Mouse (Mus musculus) intestine, embryonic 15.5 days (tissue): ENCODE measurements around the gene Lin52. TPM values are rescaled to one million over a fixed set of nuclear protein-coding genes. Genes with fewer than 3 reads are reported as not detected.
A peak's percentile ranks its signal among the peaks of the same experiment; 100 is the strongest.

Source experiments
- ATAC-seq: fragments of 200-750 bp; cut with Nextera tagmentation; 2 replicates; pipeline ENCODE4 v1.8.0; 2017; ENCODE audit warnings: moderate TSS enrichment, moderate library complexity
- H3K27ac ChIP-seq: fragments of 300-500 bp; sonication (generic); 2 replicates; pipeline ENCODE4 v1.5.1; 2015; ENCODE audit warnings: mild to moderate bottlenecking, inconsistent platforms
- H3K27me3 ChIP-seq: fragments of 300-500 bp; sonication (generic); replicated peaks from 2 replicates; pipeline ENCODE4 v1.6.1; 2015; ENCODE audit warnings: inconsistent platforms
- H3K36me3 ChIP-seq: fragments of 300-500 bp; sonication (generic); 2 replicates; pipeline ENCODE4 v1.6.1; 2015; ENCODE audit warnings: inconsistent platforms
- H3K4me1 ChIP-seq: fragments of 300-500 bp; sonication (generic); replicated peaks from 2 replicates; pipeline ENCODE4 v1.6.1; 2015; ENCODE audit warnings: inconsistent platforms
- H3K4me2 ChIP-seq: fragments of 300-500 bp; sonication (generic); replicated peaks from 2 replicates; pipeline ENCODE4 v1.6.1; 2015; ENCODE audit warnings: mild to moderate bottlenecking, inconsistent platforms
- H3K4me3 ChIP-seq: fragments of 300-500 bp; sonication (generic); replicated peaks from 2 replicates; pipeline ENCODE4 v1.5.1; 2015; ENCODE audit warnings: inconsistent platforms
- H3K9ac ChIP-seq: fragments of 300-500 bp; sonication (generic); 2 replicates; pipeline ENCODE4 v1.6.1; 2015; ENCODE audit warnings: inconsistent platforms
- H3K9me3 ChIP-seq: fragments of 300-500 bp; sonication (generic); 2 replicates; pipeline ENCODE4 v1.6.1; 2016; ENCODE audit warnings: inconsistent platforms
- WGBS: fragments of 180-500 bp; shearing (Covaris S2); methylation state at CpG from one replicate; pipeline ENCODE4 v1.1.7; 2015; 5-methylcytosine and 5-hydroxymethylcytosine counted together
- polyA plus RNA-seq: library from polyadenylated mRNA; unstranded; fragments of >200 nt; fragmentation: Nextera tagmentation; extraction: Ambion mirVana; gene quantifications from 2 replicates; pipeline ENCODE4 v1.2.1, GENCODE M21; 2015

Lin52 gene
- 15.2 and 16.9 TPM in 2 replicates for polyA plus RNA-seq

DNA sequence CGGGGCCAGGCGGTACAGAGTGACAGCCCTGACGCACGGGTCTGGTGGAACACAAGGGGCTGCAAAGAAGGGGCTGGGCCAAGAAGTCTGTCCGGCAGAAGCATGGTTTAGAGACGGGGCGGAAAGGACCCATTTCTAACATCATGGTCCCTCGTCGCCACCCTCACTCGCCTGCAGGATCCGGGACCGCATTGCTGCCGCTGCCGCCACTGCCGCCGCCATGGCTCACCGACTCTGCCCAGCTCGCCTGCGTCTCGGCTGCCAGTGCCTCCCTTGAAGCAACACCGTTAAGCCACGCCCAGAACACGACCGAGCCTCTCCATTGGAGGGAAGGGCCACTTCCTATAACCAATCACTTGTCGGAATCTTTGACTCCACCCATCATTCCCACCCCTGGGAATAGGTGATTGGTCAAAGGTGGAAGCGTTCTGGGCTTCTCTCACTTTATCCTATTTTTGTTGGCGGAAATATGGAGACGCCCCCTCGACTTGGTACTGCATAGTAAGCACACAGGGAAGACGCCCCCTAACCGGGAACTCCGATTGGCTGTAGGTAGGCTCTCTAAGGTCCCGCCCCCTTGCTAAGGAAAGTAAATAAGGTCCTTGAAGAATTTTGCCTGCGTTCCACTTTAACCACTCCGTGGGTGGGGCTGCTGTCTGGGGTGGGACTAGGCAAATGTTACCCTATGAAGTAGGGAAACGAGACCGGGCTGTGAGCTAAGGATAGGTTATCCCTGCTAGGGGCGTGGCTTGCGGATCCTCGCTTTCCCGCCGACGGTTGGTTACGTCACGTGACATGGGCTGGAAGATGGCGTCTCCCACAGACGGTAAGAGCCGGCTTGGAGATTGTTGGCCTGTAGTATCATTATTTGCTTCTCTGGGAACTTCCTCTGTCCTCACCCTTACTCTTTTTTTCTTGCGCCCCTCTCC is at the start of gene Lin52, which contains the start of gene Aldh6a1:
TSS of gene Lin52 (plus strand) at position 705 of the 929 bp plus-strand sequence.
TSS of gene Aldh6a1 (minus strand) at position 287 of the 929 bp plus-strand sequence.
- WGBS = under 1% methylated on average over 49 of the region's 49 CpGs
- peak; percentile 99 for ATAC-seq

DNA sequence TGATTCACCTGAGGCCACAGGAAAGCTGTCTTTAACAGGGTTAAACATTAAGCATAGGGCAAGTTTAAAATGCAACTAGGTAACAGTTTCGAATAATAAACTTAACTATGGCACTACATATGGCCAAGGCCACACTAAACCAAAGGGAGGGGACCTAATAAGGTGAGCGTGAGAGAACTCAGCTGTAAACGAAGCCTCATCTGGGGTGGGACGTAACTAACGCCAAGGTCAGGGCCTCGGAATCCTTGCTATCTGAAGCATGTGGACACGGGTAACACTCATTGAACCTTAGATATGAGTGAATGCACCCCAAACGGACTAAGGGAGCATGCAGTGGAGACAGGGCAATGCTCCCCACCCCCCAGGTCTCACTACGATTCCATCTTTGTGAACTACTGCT is 48.3 kb upstream of the Lin52 start:
- Histone ChIP-seq H3K4me3 (no peak overlapping the region), H3K27me3 (no peaks in the 10 kb centered on the region), H3K9me3 (no peaks in the 10 kb centered on the region), H3K4me2 (peak overlapping the region; percentile 10; the same call in 1 of the 2 replicates), H3K36me3 (no peaks in the 10 kb centered on the region), H3K9ac (no peak overlapping the region), H3K27ac (peak overlapping the region; percentile 62; the same call in 1 of the 2 replicates), H3K4me1 (0 out of 2 replicates have a peak, but pooled peaks cover 6% of the 10 kb centered on the region)
- ATAC-seq = peak; percentile 74
- 53% methylated on average over 9 of the region's 9 CpGs for WGBS

More for the DNA sequence above, at the start of gene Lin52, which contains the start of gene Aldh6a1:
- H3K9me3 ChIP-seq = no peaks in the 10 kb centered on the region
- no peaks in the 10 kb centered on the region for H3K27me3 ChIP-seq
- H3K4me3 ChIP-seq = peak within 1 kb of the TSS; percentile 70
- peak within 1 kb of the TSS; percentile 66 for H3K9ac ChIP-seq
- peaks cover 4% of the 10 kb centered on the region; the same call in 1 of the 2 replicates for H3K4me1 ChIP-seq
- H3K4me2 ChIP-seq = peak within 1 kb of the TSS; percentile 91
- H3K36me3 ChIP-seq = no peaks in the 10 kb centered on the region
- H3K27ac ChIP-seq = peak within 1 kb of the TSS; percentile 48; the same call in 1 of the 2 replicates

DNA sequence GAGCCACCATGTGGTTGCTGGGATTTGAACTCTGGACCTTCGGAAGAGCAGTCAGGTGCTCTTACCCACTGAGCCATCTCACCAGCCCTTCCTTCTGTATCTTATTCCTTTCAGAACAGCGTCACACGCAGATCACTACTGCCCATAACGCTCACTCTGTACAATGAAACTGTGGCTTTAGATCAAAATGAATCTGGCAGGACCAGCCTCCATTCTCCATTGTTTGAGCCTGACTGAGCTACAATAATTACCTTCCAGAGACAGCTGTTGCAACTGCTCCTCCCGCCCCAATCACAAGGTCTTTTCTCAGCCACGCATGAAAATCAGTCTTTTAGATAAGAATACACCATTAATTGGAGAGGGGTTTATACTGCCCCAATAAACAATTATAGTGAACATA is 46.7 kb upstream of the Lin52 start:
- no peak overlapping the region for H3K4me3 ChIP-seq
- no peaks in the 10 kb centered on the region for H3K9me3 ChIP-seq
- H3K27ac ChIP-seq = no peak overlapping the region
- H3K4me2 ChIP-seq = no peak overlapping the region
- 78% methylated on average over 6 of the region's 6 CpGs for WGBS
- no peaks in the 10 kb centered on the region for H3K36me3 ChIP-seq
- 0 out of 2 replicates have a peak, but pooled peaks cover 11% of the 10 kb centered on the region for H3K4me1 ChIP-seq
- H3K9ac ChIP-seq = no peak overlapping the region
- H3K27me3 ChIP-seq = no peaks in the 10 kb centered on the region
- no peak for ATAC-seq

DNA sequence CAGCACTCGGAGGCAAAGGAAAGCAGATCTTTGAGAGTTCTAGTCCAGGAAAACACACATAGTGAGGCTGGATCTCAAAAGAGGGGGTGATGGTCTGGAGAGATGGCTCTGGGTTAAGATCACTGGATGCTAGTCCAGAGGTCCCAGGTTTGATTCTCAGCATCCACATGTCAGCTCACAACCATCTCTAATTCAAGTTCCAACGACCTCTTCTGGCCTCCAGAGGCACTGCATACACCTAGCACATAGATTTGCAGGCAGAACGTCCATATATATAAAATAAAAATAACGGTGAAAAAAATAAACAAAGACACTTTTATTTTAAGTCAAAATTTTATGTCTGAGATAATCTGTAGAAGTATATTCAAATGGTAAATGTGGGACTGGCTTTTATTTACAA is 44.0 kb upstream of the Lin52 start:
- WGBS = 55% methylated on average over 4 of the region's 4 CpGs
- no peak for ATAC-seq

DNA sequence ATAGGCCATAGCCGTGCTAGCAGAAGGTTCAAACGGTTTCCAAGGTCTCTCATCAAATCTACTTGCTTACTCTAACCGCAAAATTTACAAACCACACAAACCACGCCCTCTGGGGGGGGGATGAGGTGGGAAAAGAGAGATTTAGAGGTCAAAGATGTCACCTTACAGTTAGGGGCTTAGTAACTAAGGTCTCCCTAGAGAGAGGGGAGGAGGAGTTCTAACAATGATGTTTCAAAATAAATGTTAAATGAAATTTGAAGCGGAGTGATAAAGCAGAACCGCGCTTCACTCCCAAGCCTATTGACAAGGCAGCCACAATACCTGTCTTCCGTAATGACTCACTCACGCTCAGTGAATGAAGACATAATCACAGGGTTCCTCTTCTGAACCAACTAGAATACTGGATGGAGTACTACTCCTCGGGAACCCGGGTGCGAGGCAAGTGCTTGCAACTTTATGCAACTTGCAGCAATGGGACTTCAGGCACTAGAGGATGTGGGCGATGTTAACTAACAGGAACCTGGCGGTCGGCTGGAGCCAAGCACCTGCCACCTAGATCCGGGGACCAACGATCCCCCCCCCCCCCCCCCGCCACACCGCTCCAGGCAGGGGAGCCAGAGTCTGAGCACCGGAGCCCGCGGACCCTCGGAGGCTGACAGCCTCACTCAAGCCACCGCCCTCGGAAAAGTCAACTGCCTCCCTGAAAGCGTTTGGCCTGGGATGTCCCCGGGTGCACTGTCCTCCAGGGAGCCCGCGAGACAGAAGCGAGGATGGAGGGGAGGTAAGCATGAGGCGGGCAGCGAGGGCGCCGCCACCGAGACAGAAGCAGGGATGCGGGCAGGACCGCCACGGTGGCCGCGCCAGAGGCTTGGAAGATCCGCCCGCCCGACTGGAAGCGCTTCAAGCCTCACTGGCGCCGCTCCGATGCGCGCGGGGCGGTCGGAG is 43.1 kb upstream of the Lin52 start:
- peak; percentile 57 for ATAC-seq
- Histone ChIP-seq H3K27me3 (no peaks in the 10 kb centered on the region), H3K4me1 (0 out of 2 replicates have a peak, but pooled peaks cover 8% of the 10 kb centered on the region), H3K27ac (peak overlapping the region; percentile 87), H3K4me3 (peak overlapping the region; percentile 83), H3K9ac (peak overlapping the region; percentile 83), H3K9me3 (no peaks in the 10 kb centered on the region), H3K36me3 (no peaks in the 10 kb centered on the region), H3K4me2 (peak overlapping the region; percentile 91)
- under 1% methylated on average over 51 of the region's 52 CpGs for WGBS

More for the DNA sequence above, 44.0 kb upstream of the Lin52 start:
- Histone ChIP-seq H3K27me3 (no peaks in the 10 kb centered on the region), H3K9ac (no peak overlapping the region), H3K36me3 (no peaks in the 10 kb centered on the region), H3K4me1 (0 out of 2 replicates have a peak, but pooled peaks cover 8% of the 10 kb centered on the region), H3K4me3 (no peak overlapping the region), H3K27ac (no peak overlapping the region), H3K4me2 (no peak overlapping the region), H3K9me3 (no peaks in the 10 kb centered on the region)

DNA sequence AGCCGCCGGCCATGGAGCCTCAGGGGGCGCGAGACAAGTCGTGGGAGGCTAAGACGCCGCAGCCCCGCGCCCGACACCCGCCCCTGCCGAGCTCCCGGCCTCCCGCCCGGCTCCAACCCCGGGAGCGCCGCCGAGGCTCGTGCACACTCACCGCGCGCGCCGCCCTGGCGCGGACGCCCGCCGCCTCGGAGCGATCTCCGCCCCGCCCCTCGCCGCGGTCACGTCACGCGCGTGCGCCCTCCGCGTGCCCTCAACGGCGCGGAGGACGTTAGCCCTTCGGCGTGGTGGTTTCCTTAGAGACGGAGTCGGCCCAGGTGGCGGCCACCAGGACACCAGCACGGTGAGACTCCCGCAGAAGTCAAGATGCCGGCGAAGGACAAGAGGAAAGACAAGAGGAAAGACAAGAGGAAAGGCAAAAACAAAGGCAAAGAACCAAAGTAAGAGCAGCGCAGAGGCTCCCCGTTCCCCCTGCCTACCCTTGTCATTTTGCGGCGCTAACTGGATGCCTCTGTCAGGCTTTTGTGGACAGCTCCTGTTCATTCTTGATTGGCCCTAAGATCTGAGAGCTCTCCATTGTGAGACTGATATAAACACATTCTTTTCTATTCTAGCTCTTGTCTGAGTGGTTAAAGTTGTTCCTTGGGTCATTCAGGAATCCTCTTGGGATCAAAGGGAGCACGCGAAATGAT is 42.3 kb upstream of the Lin52 start, which contains the start of the genes Entpd5 and Bbof1:
TSS of gene Entpd5 (minus strand) at position 211 of the 689 bp plus-strand sequence.
TSS of gene Bbof1 (plus strand) at position 253 of the 689 bp plus-strand sequence.
- 2% methylated on average over 63 of the region's 63 CpGs for WGBS

DNA sequence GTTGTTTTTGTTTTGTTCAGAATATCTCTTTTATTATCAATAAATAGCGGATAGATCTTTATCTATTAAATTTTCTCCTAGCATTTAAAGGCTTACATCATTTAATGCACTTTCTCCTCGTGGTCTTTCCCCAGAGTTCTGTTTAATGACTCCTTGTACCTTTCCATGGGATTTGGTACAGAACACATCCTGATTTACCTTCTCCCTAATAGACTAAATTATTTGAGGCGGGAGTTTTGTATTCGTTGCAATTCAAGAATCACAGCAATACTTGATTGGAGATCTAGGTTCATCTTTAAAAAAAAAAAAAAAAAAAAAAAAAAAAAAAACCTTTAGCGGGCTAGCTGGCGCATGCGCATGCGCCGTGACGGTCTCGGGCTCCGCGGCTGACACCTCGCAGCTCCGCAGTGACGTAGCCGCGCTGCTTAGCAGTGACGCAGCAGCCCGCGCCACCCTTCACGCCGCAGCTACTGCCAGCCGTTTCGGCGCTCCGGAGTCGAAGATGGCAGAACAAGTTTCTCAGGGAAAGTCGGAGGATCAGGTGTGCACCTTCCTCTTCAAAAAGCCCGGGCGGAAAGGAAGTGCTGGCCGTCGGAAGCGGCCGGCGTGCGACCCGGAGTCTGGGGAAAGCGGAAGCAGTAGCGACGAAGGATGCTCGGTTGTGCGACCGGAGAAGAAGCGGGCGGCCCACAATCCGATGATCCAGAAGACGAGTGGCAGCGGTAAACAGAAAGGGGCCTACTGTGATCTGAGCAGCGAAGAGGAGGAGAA is 34.2 kb upstream of the Lin52 start, which contains the start of gene Rnf113a2:
TSS of gene Rnf113a2 (plus strand) at position 363 of the 771 bp plus-strand sequence.
- Histone ChIP-seq H3K9me3 (no peaks in the 10 kb centered on the region), H3K4me2 (peak within 1 kb of the TSS; percentile 86), H3K4me1 (no peaks in the 10 kb centered on the region), H3K27me3 (no peaks in the 10 kb centered on the region), H3K9ac (peak within 1 kb of the TSS; percentile 55), H3K4me3 (peak within 1 kb of the TSS; percentile 56), H3K36me3 (no peaks in the 10 kb centered on the region), H3K27ac (peak within 1 kb of the TSS; percentile 51; the same call in 1 of the 2 replicates)
- 3% methylated on average over 50 of the region's 50 CpGs for WGBS
- peak; percentile 94 for ATAC-seq

More for the DNA sequence above, 42.3 kb upstream of the Lin52 start, which contains the start of the genes Entpd5 and Bbof1:
- Histone ChIP-seq H3K9me3 (no peaks in the 10 kb centered on the region), H3K4me2 (peak within 1 kb of the TSS; percentile 91), H3K27me3 (no peaks in the 10 kb centered on the region), H3K4me1 (0 out of 2 replicates have a peak, but pooled peaks cover 8% of the 10 kb centered on the region), H3K36me3 (no peaks in the 10 kb centered on the region), H3K9ac (peak within 1 kb of the TSS; percentile 83), H3K4me3 (peak within 1 kb of the TSS; percentile 83), H3K27ac (peak within 1 kb of the TSS; percentile 87)
- peak; percentile 96 for ATAC-seq

DNA sequence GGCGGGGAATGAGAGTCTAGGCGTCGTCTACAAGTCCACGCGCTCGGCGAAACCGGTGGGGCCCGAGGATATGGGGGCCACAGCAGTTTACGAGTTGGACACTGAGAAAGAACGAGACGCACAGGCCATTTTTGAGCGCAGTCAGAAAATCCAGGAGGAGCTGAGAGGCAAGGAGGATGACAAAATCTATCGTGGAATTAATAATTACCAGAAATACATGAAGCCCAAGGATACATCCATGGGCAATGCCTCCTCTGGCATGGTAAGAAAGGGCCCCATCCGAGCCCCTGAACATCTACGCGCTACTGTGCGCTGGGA is 33.7 kb upstream of the Lin52 start:
- Histone ChIP-seq H3K4me3 (peak overlapping the region; percentile 56), H3K36me3 (no peaks in the 10 kb centered on the region), H3K4me2 (peak overlapping the region; percentile 86), H3K27me3 (no peaks in the 10 kb centered on the region), H3K4me1 (no peaks in the 10 kb centered on the region), H3K9ac (peak overlapping the region; percentile 55), H3K9me3 (no peaks in the 10 kb centered on the region), H3K27ac (0 out of 2 replicates have a peak overlapping the region, but pooled peaks have one; percentile 51)
- peak; percentile 38; the same call in 1 of the 2 replicates for ATAC-seq
- WGBS = 36% methylated on average over 18 of the region's 18 CpGs

DNA sequence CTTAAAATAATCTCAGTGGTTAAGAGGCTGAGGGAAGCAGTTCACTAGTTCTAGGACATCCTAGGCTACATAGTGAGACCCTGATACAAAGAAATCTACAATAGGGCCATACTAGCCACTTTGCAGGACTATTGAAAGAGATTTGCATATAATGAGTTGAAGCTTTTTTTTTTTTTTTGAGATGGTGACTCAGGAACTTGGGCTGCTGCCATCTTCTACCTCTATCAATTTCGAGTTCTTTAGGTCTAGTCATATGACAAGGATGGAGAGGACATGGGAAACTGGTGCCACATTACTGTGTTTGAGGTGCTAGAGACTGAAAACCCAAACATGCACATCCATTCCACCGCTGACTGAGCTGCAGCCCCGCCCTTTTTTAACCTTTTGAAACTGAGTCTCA is 27.2 kb upstream of the Lin52 start:
- no peak for ATAC-seq
- WGBS = 65% methylated on average over 3 of the region's 3 CpGs
- Histone ChIP-seq H3K27ac (no peak overlapping the region), H3K9me3 (no peaks in the 10 kb centered on the region), H3K4me3 (no peak overlapping the region), H3K4me2 (no peak overlapping the region), H3K4me1 (no peaks in the 10 kb centered on the region), H3K27me3 (no peaks in the 10 kb centered on the region), H3K36me3 (no peaks in the 10 kb centered on the region), H3K9ac (no peak overlapping the region)

DNA sequence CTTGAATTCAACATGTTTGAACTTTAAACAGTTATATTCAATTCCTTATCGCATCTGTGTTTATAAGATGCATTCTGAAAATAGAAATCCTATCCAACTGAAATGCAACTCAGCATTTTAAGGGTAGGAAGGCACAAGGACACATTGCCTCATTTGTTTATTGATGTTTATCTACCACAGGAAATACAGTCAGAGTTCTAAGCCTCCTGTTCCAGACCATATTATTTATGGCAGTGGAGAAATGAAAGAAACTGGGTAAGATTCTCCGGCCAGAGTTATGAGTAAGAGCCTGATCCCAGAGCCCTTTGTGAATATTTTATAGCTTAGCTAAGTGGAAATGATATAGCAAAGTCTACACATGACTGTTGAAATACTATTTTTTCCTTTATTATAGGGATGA is 21.4 kb upstream of the Lin52 start:
- no peak overlapping the region for H3K4me3 ChIP-seq
- no peak overlapping the region for H3K9ac ChIP-seq
- H3K27ac ChIP-seq = no peak overlapping the region
- 74% methylated on average over 2 of the region's 2 CpGs for WGBS
- H3K4me2 ChIP-seq = no peak overlapping the region
- H3K27me3 ChIP-seq = no peaks in the 10 kb centered on the region
- no peaks in the 10 kb centered on the region for H3K9me3 ChIP-seq
- no peak for ATAC-seq
- no peaks in the 10 kb centered on the region for H3K36me3 ChIP-seq
- H3K4me1 ChIP-seq = no peaks in the 10 kb centered on the region
